Mouse (Mus musculus) olfactory bulb, adult 2 months (tissue): ENCODE results near the gene Per1. TPM values are rescaled to one million over a fixed set of nuclear protein-coding genes. Genes with fewer than 3 reads are reported as not detected.
A peak's percentile ranks its signal among the peaks of the same experiment; 100 is the strongest.

Experiments
- H3K27ac ChIP-seq: fragments of 200-500 bp; 2 replicates; pipeline ENCODE4 v1.5.1; 2012; ENCODE audit warnings: low read depth, low read length; ENCODE audit not compliant: insufficient read depth
- H3K4me1 ChIP-seq: fragments of 200-500 bp; 2 replicates; pipeline ENCODE4 v1.6.1; 2012; ENCODE audit warnings: low read length; ENCODE audit not compliant: control insufficient read depth, insufficient read depth
- H3K4me3 ChIP-seq: fragments of 200-500 bp; 2 replicates; pipeline ENCODE4 v1.5.1; 2012; ENCODE audit warnings: mild to moderate bottlenecking, low read depth, low read length, moderate library complexity; ENCODE audit not compliant: insufficient read depth
- CTCF ChIP-seq: fragments of 200-500 bp; IDR thresholded peaks from 2 replicates; pipeline ENCODE4 v1.5.1; 2012; ENCODE audit warnings: low read depth, mild to moderate bottlenecking, low read length, moderate library complexity; ENCODE audit not compliant: insufficient read depth
- POLR2A ChIP-seq: fragments of 200-500 bp; IDR thresholded peaks from 2 replicates; pipeline ENCODE4 v1.6.1; 2012; ENCODE audit warnings: mild to moderate bottlenecking, low read depth, low read length, moderate library complexity; ENCODE audit not compliant: insufficient read depth
- WGBS: fragments of 180-500 bp; shearing (Covaris S2); methylation state at CpG from one replicate; pipeline ENCODE4 v1.1.7; 2018; 5-methylcytosine and 5-hydroxymethylcytosine counted together
- polyA plus RNA-seq: library from polyadenylated mRNA; stranded (reverse); fragments of >200 nt; gene quantifications from 2 replicates; pipeline ENCODE4 v1.2.4, GENCODE M21; 2012; ENCODE audit warnings: low replicate concordance; ENCODE audit not compliant: missing spikeins, insufficient read depth, insufficient read length

Gene Per1
- polyA plus RNA-seq, 1 experiment = not detected

- peak within 1 kb of the TSS; percentile 92 for H3K27ac ChIP-seq
- peak within 1 kb of the TSS; percentile 52 for H3K4me3 ChIP-seq
- TF ChIP-seq POLR2A = peak; percentile 55; the same call in 1 of the 2 replicates
- no peak for TF ChIP-seq CTCF
- WGBS = under 1% methylated on average over 47 of the region's 47 CpGs
- H3K4me1 ChIP-seq = peaks cover 32% of the 10 kb centered on the region
Measured at GRCm38 (mm10) chr11:69070590-69071222, 24.3 kb upstream of the Per1 start, which contains the start of gene Tmem107. Gene Tmem107 (plus strand): TSS chr11:69070806.

GRCm38 (mm10) chr11:69071262-69071661, 23.8 kb upstream of the Per1 start:
- Histone ChIP-seq H3K4me1 (peaks cover 28% of the 10 kb centered on the region), H3K4me3 (peak overlapping the region; percentile 52), H3K27ac (peak overlapping the region; percentile 53)
- WGBS = 12% methylated on average over 9 of the region's 9 CpGs
- TF ChIP-seq POLR2A (no peak), CTCF (no peak)

- peak overlapping the region; percentile 7; the same call in 1 of the 2 replicates for H3K27ac ChIP-seq
- peaks cover 24% of the 10 kb centered on the region for H3K4me1 ChIP-seq
- 75% methylated on average over 11 of the region's 11 CpGs for WGBS
- no peak for TF ChIP-seq POLR2A
- no peak for TF ChIP-seq CTCF
- H3K4me3 ChIP-seq = no peak overlapping the region
Measured at GRCm38 (mm10) chr11:69072234-69072633, 22.8 kb upstream of the Per1 start.

DNA sequence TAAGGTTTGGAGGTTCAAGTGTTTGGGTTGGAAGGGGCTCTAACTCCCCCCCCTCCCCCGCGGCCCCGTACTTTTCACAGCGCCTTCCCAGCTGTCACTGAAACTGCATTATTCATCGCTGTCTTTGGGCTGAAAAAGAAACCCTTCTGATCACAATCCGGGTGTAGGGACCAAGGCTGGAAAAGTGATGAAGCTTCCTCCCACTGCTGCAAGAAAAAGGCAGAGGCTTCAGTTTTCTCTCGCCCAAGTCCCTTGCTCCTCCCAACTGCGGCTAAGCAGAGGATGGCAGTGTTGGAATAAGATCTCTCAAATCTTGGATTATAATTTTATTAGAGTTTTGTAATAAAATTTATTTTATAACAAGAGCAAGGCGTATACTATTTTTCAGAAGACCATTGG, 22.4 kb upstream of the Per1 start:
- WGBS = 2% methylated on average over 9 of the region's 9 CpGs
- TF ChIP-seq POLR2A = no peak
- no peak for TF ChIP-seq CTCF
- Histone ChIP-seq H3K4me3 (peak overlapping the region; percentile 34), H3K27ac (peak overlapping the region; percentile 90), H3K4me1 (peaks cover 22% of the 10 kb centered on the region)

DNA sequence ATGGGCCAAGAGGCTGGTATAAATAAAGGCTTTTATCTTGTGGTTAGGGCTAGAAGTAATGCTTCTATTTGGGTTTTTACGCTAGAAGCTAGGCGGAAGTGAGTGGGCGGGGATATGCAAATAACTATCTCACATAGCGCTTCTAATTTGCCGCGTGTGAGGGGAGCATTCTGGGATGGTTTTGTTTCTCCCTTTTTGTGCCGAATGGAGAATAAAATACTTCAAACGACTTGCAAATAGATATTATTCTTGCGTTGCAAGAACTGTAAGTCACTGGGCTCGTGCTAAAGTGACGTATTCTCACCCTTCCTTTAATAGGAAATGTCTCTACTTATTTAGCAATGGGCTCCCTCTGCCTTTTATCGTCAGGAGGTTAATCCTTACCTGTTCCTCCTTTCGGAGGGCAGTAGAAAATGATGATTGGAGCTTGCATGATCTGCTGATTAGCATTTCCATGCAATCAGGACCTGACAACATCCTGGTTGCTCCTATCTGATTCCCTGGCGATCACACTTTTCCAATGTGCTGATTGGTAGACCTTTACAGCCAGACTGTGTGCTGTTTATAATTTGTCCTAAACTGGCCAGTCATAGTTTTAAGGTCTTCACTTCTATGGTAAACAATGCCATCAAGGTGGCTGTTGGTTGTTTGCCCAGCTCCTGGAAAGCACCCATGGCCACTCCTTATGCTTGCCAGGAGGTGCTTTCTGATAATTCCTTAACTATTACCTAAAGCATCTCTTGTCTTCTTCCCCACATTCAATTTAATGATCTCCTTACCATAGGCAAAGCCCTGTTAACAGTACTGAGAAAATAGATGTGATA, 21.7 kb upstream of the Per1 start:
- Histone ChIP-seq H3K27ac (peak overlapping the region; percentile 99), H3K4me3 (no peak overlapping the region), H3K4me1 (peaks cover 24% of the 10 kb centered on the region)
- TF ChIP-seq POLR2A (no peak), CTCF (no peak)
- under 1% methylated on average over 14 of the region's 14 CpGs for WGBS

DNA sequence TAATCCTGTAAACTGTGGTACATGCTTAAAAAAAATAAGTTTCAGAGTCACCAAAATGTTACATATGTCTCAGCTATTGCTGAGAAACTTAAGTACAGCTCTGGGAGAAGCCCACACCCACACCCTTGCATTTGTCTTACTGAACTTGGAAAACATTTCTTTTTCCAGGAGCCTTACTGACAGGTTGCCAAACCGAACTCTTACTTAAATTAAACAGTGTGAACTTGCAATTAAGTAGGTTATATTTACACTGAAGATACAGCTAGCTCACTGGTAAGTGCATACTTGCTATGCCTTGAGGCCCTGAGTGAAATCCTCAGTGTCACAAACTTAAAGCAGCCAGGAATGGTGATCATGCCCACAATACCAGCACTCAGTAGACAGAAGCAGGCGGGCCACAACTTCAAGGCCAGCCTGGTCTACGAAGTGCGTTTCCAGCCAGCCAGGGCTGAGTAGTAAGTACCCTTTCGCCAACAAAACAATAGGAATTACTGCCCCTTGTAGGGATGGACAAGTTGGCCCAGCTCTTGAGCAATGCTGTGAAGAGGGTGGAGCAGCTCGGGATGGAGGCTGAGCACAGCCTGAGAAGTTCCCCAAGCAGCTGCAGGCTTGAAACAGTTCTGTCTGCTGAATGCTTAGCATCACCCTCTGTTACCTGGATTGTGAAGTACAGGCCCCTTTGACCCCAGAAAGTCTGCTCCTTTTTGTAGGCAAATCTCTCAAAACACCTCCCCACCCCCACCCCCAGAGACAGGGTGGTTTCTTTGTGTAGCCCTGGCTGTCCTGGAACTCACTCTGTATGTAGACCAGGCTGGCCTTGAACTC, 20.9 kb upstream of the Per1 start:
- no peak for TF ChIP-seq CTCF
- no peak for TF ChIP-seq POLR2A
- WGBS = 22% methylated on average over 6 of the region's 6 CpGs
- Histone ChIP-seq H3K4me1 (peaks cover 24% of the 10 kb centered on the region), H3K4me3 (no peak overlapping the region), H3K27ac (peak overlapping the region; percentile 81)

DNA sequence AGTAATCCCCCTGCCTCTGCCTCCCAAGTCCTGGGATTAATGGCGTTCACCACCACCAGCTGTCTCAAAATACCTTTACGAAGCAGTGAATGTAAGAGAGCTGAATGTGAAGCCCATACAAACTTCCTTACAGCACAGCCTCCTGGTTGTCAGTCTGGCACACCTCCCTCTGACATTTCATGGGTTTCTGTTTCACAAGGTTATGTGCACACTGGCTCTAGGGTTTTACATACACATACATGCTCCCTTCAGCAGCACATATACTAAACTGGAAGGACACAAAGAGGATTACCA, 20.3 kb upstream of the Per1 start:
- Histone ChIP-seq H3K4me3 (no peak overlapping the region), H3K27ac (peak overlapping the region; percentile 81), H3K4me1 (peaks cover 24% of the 10 kb centered on the region)
- TF ChIP-seq POLR2A (no peak), CTCF (no peak)
- WGBS = 40% methylated on average over 2 of the region's 2 CpGs

DNA sequence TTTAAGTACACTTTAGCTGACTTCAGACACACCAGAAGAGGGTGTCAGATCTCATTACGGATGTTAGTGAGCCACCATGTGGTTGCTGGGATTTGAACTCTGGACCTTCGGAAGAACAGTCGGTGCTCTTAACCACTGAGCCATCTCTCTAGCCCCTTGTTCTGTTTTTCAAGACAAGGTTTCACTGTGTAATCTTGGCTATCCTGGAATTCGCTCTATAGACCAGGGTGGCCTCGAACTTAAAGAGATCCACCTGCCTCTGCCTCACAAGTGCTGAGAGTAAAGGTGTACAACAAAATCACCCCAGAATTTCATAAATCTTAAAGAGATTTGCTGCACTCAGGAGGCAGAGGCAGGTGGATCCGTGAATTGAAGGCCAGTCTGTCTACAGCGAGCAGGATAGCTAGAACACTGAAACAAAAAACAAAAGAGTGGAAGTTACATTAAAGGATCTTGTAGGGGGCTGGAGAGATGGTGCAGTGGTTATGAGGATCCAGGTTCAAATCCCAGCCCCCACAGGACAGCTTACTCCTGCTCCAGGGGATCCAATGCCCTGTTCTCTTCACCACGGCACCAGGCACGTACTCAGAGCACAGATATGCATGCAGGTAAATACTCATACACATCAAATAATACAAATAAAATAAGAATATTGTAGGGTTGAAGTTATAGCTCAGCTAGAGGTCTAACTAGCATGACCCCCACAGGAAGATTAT, 19.1 kb upstream of the Per1 start:
- H3K4me3 ChIP-seq = no peak overlapping the region
- no peak for TF ChIP-seq CTCF
- WGBS = 61% methylated on average over 9 of the region's 9 CpGs
- no peak overlapping the region for H3K27ac ChIP-seq
- H3K4me1 ChIP-seq = peaks cover 19% of the 10 kb centered on the region

- WGBS = 25% methylated on average over 5 of the region's 5 CpGs
Measured at GRCm38 (mm10) chr11:69076572-69076971, 18.4 kb upstream of the Per1 start.

More at GRCm38 (mm10) chr11:69076572-69076971, 18.4 kb upstream of the Per1 start:
- TF ChIP-seq CTCF = no peak
- TF ChIP-seq POLR2A = no peak
- H3K27ac ChIP-seq = no peak overlapping the region
- H3K4me1 ChIP-seq = peaks cover 15% of the 10 kb centered on the region
- no peak overlapping the region for H3K4me3 ChIP-seq
